Mouse (Mus musculus) ovary, postnatal 36 days (tissue): ENCODE results near the gene Spic.
"Not testable (repeated sequence)": the region's sequence is repeated elsewhere in the genome, so short reads cannot be mapped to it uniquely, and the experiment has no call there.

Source experiments
- DNase-seq: peaks from one replicate; pipeline ENCODE4 v3.0.0; 2022; ENCODE audit warnings: low spot score, mixed read lengths

Spic gene

DNA sequence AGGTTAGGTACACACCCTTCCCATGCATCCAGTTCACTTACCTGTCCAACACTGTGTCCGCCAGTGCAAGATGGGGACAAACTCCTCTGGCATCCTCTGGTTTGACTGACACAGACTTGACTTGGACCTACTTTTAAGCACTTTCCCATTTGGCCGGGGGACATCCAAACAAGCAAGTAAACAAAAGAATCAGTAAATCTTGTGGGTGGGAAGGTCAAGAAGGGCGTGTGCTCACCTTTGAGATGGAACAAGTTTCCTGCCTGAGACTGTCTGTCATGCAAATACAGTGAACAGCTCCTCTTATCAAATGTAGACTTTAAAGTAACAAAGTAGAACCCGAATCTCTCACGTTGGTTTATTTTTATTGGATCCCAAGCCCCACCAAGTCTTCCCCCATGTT is at the start of gene Spic:
Gene Spic (minus strand): TSS at position 91 of the 400 bp plus-strand sequence.
- DNase-seq, result no peak

GRCm38 (mm10) chr10:88732309-88732622 is 47.5 kb upstream of the Spic start:
- DNase-seq, result no peak

GRCm38 (mm10) chr10:88731496-88732308 is 46.9 kb upstream of the Spic start:
- DNase-seq, result no peak

GRCm38 (mm10) chr10:88730571-88731495 is 46.0 kb upstream of the Spic start, which contains the start of gene Arl1:
Gene Arl1 (plus strand): TSS chr10:88730858.
- peak; percentile 94 for DNase-seq

GRCm38 (mm10) chr10:88728166-88728565 is 43.4 kb upstream of the Spic start:
- no peak for DNase-seq

DNA sequence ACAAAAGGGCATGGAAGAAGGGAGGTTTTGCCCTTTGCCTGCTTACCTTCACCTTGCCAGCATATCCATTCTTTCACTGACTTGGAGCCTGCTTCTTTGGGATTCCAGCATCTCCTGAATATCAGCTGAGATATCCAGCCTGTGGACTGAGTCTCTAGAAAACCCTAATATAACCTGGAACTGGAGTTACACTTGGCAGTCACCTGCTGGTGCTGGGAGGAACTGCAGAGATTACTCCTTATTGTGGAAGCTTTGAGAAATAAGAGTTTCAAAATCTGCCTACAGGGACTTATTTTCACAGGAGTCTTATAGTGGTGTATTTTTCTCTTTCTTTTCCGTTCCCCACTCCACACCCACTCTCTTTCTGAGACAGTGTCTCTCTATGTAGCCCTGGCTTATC is 42.3 kb upstream of the Spic start:
- peak; percentile 18 for DNase-seq

DNA sequence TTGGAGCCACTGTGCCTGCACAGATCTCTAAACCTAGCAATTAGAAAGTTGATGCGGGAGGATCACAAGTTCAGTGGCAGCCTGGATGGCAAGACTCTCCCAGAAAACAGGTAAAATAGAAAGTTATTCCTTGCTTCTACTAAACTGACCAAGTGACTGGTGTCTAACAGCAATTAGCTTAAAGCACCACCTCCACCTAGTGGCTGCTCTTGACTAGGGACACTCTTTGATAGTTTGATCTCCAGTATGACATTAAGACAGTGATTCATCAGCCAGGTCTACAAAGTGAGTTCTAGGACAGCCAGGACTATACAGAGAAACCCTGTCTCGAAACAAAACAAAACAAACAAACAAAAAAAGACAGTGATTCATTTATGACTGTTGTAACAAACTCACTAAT is 40.5 kb upstream of the Spic start:
- DNase-seq, result no peak

GRCm38 (mm10) chr10:88719618-88720017 is 34.8 kb upstream of the Spic start:
- DNase-seq, result no peak

DNA sequence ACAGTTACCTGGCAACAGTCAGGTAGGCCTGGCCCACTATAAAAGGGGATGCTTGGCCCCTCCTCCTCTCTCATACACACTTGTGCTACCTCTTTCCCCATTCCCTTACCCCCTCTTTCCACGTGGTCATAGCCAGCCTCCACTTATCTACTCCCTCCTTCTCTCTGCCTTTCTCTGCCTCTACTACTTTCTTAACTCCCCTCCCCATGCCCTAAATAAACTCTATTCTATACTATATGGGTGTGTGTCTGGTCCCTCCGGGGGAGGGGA is 32.9 kb upstream of the Spic start:
- DNase-seq, result no peak

GRCm38 (mm10) chr10:88716986-88717755 is 32.4 kb upstream of the Spic start:
- no peak for DNase-seq

DNA sequence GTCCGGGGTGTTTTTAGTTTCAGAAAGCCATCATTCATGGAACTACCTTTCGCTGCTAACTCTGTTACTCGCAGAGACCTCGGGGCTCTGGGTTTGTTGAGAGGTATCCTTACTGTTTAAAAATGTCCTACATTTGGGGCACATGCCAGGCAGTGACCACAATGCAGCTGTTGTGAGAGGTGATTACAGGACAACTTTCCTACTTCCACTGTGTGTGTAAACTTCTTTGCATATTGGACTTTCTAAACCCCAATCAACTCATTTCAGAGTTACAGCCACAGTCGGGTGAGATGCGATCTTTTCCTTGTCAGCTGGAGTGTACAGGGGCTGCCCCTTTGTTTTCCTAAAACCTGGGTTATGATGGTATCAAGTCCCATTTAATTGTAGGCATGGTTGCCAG is 30.8 kb upstream of the Spic start:
- DNase-seq, result no peak

- no peak for DNase-seq
Measured at GRCm38 (mm10) chr10:88714744-88715143, 29.9 kb upstream of the Spic start.

- DNase-seq, result no peak
Measured at GRCm38 (mm10) chr10:88712359-88712758, 27.5 kb upstream of the Spic start.

- no peak for DNase-seq
Measured at GRCm38 (mm10) chr10:88708671-88709523, 24.1 kb upstream of the Spic start.

- DNase-seq, result no peak
Measured at GRCm38 (mm10) chr10:88700938-88701337, 16.1 kb upstream of the Spic start.

GRCm38 (mm10) chr10:88682904-88683563 is 1.8 kb downstream of the Spic start:
- DNase-seq, result no peak

DNA sequence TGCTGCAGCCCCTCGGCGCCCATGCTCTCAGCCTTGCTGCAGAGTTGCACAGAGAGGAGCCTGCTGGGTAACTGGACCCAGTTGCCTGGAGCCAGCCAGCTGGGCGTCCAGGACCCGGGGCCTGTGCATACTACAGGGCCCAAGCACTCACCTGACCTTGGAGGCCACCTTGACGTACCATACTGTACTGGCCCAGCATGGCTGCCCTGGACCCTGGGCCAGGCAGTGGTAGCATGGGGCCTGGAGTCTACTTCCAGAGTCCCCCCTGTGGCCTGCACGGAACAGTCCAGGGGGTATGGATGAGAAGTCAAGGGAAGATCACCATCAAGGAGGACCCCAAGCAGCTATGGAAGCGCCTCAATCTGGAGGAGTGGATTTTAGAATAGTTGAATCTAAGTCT is 12.0 kb downstream of the Spic start:
- DNase-seq, result no peak

DNA sequence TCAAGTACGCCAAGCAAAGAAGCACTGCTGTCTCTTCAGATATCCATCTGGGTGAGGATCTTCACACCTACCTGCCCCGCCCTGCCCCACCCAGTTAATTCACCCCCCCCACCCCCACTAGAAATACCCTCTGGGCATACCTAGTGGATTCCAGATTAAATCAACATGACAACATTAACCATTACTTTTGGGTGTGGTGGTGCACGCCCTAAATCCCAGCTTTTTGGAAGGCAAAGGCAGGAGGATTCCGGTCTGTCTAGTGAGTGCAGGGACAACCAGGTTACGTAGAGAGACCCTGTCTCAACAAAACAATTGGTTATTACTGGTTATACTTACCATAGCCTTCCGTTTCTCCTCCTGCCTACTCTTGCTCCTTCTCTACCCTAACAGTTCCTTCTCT is 12.7 kb downstream of the Spic start:
- no peak for DNase-seq

GRCm38 (mm10) chr10:88669719-88670118 is 15.1 kb downstream of the Spic start:
- DNase-seq, result peak; percentile 8

DNA sequence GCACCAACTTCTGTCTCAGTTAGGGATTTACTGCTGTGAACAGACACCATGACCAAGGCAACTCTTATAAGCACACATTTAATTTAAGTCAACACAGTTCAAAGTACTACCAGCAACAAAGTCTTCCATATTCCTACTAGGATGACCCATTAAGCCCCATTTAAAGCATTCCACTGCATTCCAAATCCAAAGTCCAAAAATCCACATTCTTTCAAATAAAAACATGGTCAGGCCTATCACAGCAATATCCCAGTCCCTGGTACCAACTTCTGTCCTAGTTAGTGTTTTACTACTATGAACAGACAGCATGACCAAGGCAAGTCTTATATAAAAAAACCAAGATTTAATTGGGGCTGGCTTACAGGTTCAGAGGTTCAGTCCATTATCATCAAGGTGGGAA is 21.0 kb downstream of the Spic start:
- not testable (repeated sequence) for DNase-seq

- DNase-seq, result no peak
Measured at GRCm38 (mm10) chr10:88658918-88659317, 25.9 kb downstream of the Spic start.
